ENCODE assay signal across 8 mouse cellular contexts in the genomic region with DNA sequence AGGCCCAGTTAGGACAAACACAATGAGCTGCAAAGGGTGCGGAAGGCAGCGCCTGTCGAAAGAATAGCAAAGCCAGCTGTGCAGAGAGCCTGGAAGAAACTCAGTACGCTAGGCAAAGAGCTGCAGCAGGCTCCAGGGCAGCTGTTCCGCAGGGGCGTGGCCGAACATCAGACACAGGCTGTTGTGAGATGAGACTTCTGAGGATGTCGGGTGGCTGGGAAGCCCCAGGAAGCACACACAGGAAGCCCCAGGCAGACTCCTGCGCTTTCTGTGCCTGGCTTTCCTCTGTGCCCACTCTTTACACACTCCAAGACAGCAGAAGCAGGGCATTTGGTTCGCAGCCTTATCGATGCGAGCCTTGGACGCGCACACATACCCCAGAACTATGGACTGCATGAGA. TPM values are rescaled to one million over a fixed set of nuclear protein-coding genes. Genes with fewer than 3 reads are reported as not detected.
DNase-seq lines count a peak whose midpoint lies in the region; ATAC-seq and TF ChIP-seq lines count a peak whose summit lies in the region.

No protein-coding gene starts in this region.

- H3K4me3 ChIP-seq in lung, embryonic 14.5 days (ENCODE audit: low read depth, low read length) = peak overlapping the region; percentile 14; the same call in 1 of the 2 replicates
- no peak overlapping the region for H3K4me3 ChIP-seq in forebrain, embryonic 14.5 days (ENCODE audit: low read depth, low read length)
- H3K4me3 ChIP-seq in hindbrain, embryonic 11.5 days (ENCODE audit: low read depth, low read length) = no peak overlapping the region

- 0 out of 2 replicates have a peak overlapping the region, but pooled peaks have one; percentile 23 for H3K9ac ChIP-seq in lung, embryonic 14.5 days
- H3K9ac ChIP-seq in forebrain, embryonic 14.5 days (ENCODE audit: low read length) = no peak overlapping the region
- H3K9ac ChIP-seq in hindbrain, embryonic 11.5 days (ENCODE audit: low read depth, low read length) = no peak overlapping the region

- H3K4me2 ChIP-seq in lung, embryonic 14.5 days = peak overlapping the region; percentile 50
- H3K4me2 ChIP-seq in forebrain, embryonic 14.5 days (ENCODE audit: low read length) = 0 out of 2 replicates have a peak overlapping the region, but pooled peaks have one; percentile 0
- 0 out of 2 replicates have a peak overlapping the region, but pooled peaks have one; percentile 1 for H3K4me2 ChIP-seq in hindbrain, embryonic 11.5 days (replicated peaks; ENCODE audit: low read depth, low read length)

- H3K4me1 ChIP-seq in lung, embryonic 14.5 days (ENCODE audit: insufficient read depth) = no peaks in the 10 kb centered on the region
- H3K4me1 ChIP-seq in forebrain, embryonic 14.5 days (ENCODE audit: control insufficient read depth, insufficient read depth, low read length) = no peaks in the 10 kb centered on the region
- no peaks in the 10 kb centered on the region for H3K4me1 ChIP-seq in hindbrain, embryonic 11.5 days (replicated peaks; ENCODE audit: control insufficient read depth, insufficient read depth, low read length)

- no peaks in the 10 kb centered on the region for H3K36me3 ChIP-seq in lung, embryonic 14.5 days (ENCODE audit: insufficient read depth)
- no peaks in the 10 kb centered on the region for H3K36me3 ChIP-seq in forebrain, embryonic 14.5 days (ENCODE audit: control insufficient read depth, insufficient read depth, low read length)
- H3K36me3 ChIP-seq in hindbrain, embryonic 11.5 days (ENCODE audit: control insufficient read depth, insufficient read depth, low read length) = no peaks in the 10 kb centered on the region

- WGBS in lung, embryonic 14.5 days = 35% methylated on average over 14 of the region's 14 CpGs
- WGBS in forebrain, embryonic 14.5 days = 48% methylated on average over 14 of the region's 14 CpGs
- 43% methylated on average over 14 of the region's 14 CpGs for WGBS in hindbrain, embryonic 11.5 days

- no peak for TF ChIP-seq CTCF in lung, embryonic 14.5 days (IDR thresholded peaks at IDR 0.05; ENCODE audit: low read depth)

- DNase-seq in lung, embryonic 14.5 days = peak; percentile 83
- no peak for DNase-seq in lung, adult 18-20 months
- DNase-seq in forebrain, embryonic 14.5 days (ENCODE audit: low spot score) = peak; percentile 28
- DNase-seq in hindbrain, embryonic 11.5 days (ENCODE audit: low spot score) = peak; percentile 41
- DNase-seq in mesoderm, embryonic 11.5 days (ENCODE audit: low read depth, low spot score) = peak; percentile 48
- peak; percentile 50 for DNase-seq in thymus, postnatal 0 days (ENCODE audit: low spot score)
- DNase-seq in layer of hippocampus, adult 11-12 months (ENCODE audit: low spot score) = no peak

- H3K27me3 ChIP-seq in lung, embryonic 14.5 days (ENCODE audit: insufficient read depth, low read length) = no peaks in the 10 kb centered on the region
- no peaks in the 10 kb centered on the region for H3K27me3 ChIP-seq in forebrain, embryonic 14.5 days (replicated peaks; ENCODE audit: control insufficient read depth, insufficient read depth, low read length)
- H3K27me3 ChIP-seq in hindbrain, embryonic 11.5 days (ENCODE audit: control insufficient read depth, insufficient read depth, low read length) = no peaks in the 10 kb centered on the region

- H3K9me3 ChIP-seq in lung, embryonic 14.5 days (ENCODE audit: low read depth, low read length) = no peaks in the 10 kb centered on the region
- no peaks in the 10 kb centered on the region for H3K9me3 ChIP-seq in forebrain, embryonic 14.5 days (replicated peaks; ENCODE audit: control insufficient read depth, low read length)
- no peaks in the 10 kb centered on the region for H3K9me3 ChIP-seq in hindbrain, embryonic 11.5 days (ENCODE audit: control insufficient read depth, low read length)

- no peak overlapping the region for H3K27ac ChIP-seq in lung, embryonic 14.5 days (ENCODE audit: low read depth)
- H3K27ac ChIP-seq in forebrain, embryonic 14.5 days (ENCODE audit: low read depth, low read length) = no peak overlapping the region
- H3K27ac ChIP-seq in hindbrain, embryonic 11.5 days (ENCODE audit: low read depth, low read length) = no peak overlapping the region

- peak; percentile 87 for ATAC-seq in lung, embryonic 14.5 days (ENCODE audit: insufficient read depth)
- ATAC-seq in forebrain, embryonic 14.5 days = no peak
- ATAC-seq in hindbrain, embryonic 11.5 days (ENCODE audit: low FRiP score) = no peak
- ATAC-seq in cerebellum, adult (ENCODE audit: insufficient number of reproducible peaks, low FRiP score, low TSS enrichment) = no peak

RNA-seq across cellular contexts. Expression of a gene that starts 17.4 kb away (rescaled TPM):
- polyA plus RNA-seq in lung, embryonic 14.5 days (2014; fragmentation: Nextera tagmentation; extraction: Ambion mirVana) = 1.4 and 1.5 TPM in 2 replicates
- 0.15 and 0.16 TPM in 2 replicates for polyA plus RNA-seq in forebrain, embryonic 14.5 days (2014; fragmentation: Nextera tagmentation; extraction: Ambion mirVana)
- polyA plus RNA-seq in hindbrain, embryonic 11.5 days (2014; fragmentation: Nextera tagmentation; extraction: Ambion mirVana) = 0.05 and 0.20 TPM in 2 replicates
- 0.12 and 0.13 TPM in 2 replicates for polyA plus RNA-seq in thymus, postnatal 0 days (2015; fragmentation: Nextera tagmentation; extraction: Ambion mirVana)

RNA-seq across cellular contexts. Expression of a gene that starts 25.2 kb away (rescaled TPM):
- polyA plus RNA-seq in lung, embryonic 14.5 days (2014; fragmentation: Nextera tagmentation; extraction: Ambion mirVana) = 20.9 and 22.4 TPM in 2 replicates
- polyA plus RNA-seq in forebrain, embryonic 14.5 days (2014; fragmentation: Nextera tagmentation; extraction: Ambion mirVana) = 31.0 and 48.9 TPM in 2 replicates
- polyA plus RNA-seq in hindbrain, embryonic 11.5 days (2014; fragmentation: Nextera tagmentation; extraction: Ambion mirVana) = 18.2 and 25.4 TPM in 2 replicates
- 37.2 and 37.4 TPM in 2 replicates for polyA plus RNA-seq in thymus, postnatal 0 days (2015; fragmentation: Nextera tagmentation; extraction: Ambion mirVana)

RNA-seq across cellular contexts. Expression of a gene that starts 44.4 kb away (rescaled TPM):
- 0.50 and 0.60 TPM in 2 replicates for polyA plus RNA-seq in lung, embryonic 14.5 days (2014; fragmentation: Nextera tagmentation; extraction: Ambion mirVana)
- polyA plus RNA-seq in forebrain, embryonic 14.5 days (2014; fragmentation: Nextera tagmentation; extraction: Ambion mirVana) = 1.1 and 1.4 TPM in 2 replicates
- 0.95 and 1.2 TPM in 2 replicates for polyA plus RNA-seq in hindbrain, embryonic 11.5 days (2014; fragmentation: Nextera tagmentation; extraction: Ambion mirVana)
- 0.69 and 0.95 TPM in 2 replicates for polyA plus RNA-seq in thymus, postnatal 0 days (2015; fragmentation: Nextera tagmentation; extraction: Ambion mirVana)

RNA-seq across cellular contexts. Expression of a gene that starts 44.6 kb away (rescaled TPM):
- 27.3 and 27.6 TPM in 2 replicates for polyA plus RNA-seq in lung, embryonic 14.5 days (2014; fragmentation: Nextera tagmentation; extraction: Ambion mirVana)
- polyA plus RNA-seq in forebrain, embryonic 14.5 days (2014; fragmentation: Nextera tagmentation; extraction: Ambion mirVana) = 22.3 and 22.6 TPM in 2 replicates
- polyA plus RNA-seq in hindbrain, embryonic 11.5 days (2014; fragmentation: Nextera tagmentation; extraction: Ambion mirVana) = 27.4 and 33.2 TPM in 2 replicates
- 20.7 and 21.6 TPM in 2 replicates for polyA plus RNA-seq in thymus, postnatal 0 days (2015; fragmentation: Nextera tagmentation; extraction: Ambion mirVana)

Comparison
In these comparisons a context has a peak if more than half of its experiments do, and no peak if none do; other contexts are left out.
1. DNase-seq: peak in lung, embryonic 14.5 days (single experiment), forebrain, embryonic 14.5 days (single experiment), hindbrain, embryonic 11.5 days (single experiment), mesoderm, embryonic 11.5 days (single experiment) and thymus, postnatal 0 days (single experiment); none in lung, adult 18-20 months (0 of 2) and layer of hippocampus, adult 11-12 months (single experiment).
2. H3K4me2 ChIP-seq: peak in every context shown above with its lines; median percentile 50 in lung, embryonic 14.5 days; 1 in hindbrain, embryonic 11.5 days; 0 in forebrain, embryonic 14.5 days.